Mouse (Mus musculus) erythroblast, embryonic 14.5 days (primary cell): ENCODE results near the gene Atp7b.

Source experiments
- GATA1 ChIP-seq: IDR thresholded peaks from 2 replicates; pipeline ENCODE4 v1.6.1; 2012; ENCODE audit warnings: low read length, inconsistent platforms, mixed read lengths
- TAL1 ChIP-seq: IDR thresholded peaks from 3 replicates; pipeline ENCODE4 v1.6.1; 2012; ENCODE audit warnings: low read length, inconsistent platforms, mixed read lengths

DNA sequence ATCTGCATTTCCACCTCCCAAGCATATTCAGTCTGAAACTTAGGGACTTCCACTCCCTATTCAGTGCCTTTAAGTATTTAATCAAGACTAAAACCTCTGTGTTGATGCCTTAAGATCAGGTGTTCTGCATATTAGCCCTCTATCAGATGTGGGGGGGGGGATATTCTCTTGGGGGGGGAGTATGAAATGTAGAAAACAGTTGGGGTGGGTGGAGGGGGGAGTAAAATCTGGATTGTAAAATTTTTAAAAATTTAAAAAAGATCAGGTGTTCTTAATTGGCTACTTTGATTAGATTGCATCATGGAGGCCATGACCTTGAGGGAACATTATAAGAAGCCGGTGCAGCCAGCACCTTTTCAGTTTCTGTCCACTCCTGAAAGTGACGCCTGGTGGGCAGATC is 101.7 kb downstream of the Atp7b start, which contains the start of gene Fam90a1a:
- no peak for TF ChIP-seq GATA1
- no peak for TF ChIP-seq TAL1
